Mouse (Mus musculus): ENCODE data around the gene Mcl1.

DNA sequence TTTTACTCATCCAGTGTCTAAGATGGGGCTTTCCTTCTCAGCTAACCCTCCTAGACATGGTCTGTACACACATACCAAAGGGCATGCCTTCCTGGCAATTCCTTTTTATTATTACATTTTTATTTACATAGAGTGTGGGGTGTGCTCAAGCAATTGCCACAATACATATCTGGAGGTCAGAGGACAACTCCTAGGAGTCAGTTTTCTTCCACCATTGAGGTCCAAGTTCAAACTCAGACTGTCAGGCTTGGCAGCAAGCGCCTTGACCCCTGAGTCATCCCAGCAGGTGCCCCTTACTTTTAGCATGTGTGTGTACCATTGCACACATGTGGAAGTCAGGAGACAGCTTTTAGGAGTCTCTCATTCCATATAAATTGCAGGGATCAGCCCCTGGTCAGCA lies 44.6 kb upstream of the Mcl1 start:
- no peak for TF ChIP-seq POLR2A (IDR thresholded peaks at IDR 0.05; ENCODE audit: low read depth, low read length)
- no peak for TF ChIP-seq CTCF (conservative IDR thresholded peaks at IDR 0.05; ENCODE audit: insufficient read depth, insufficient read length, low read depth, low read length)
